Mouse (Mus musculus) brown adipose tissue, adult 24 weeks (tissue): ENCODE data around the gene Obsl1. TPM values are rescaled to one million over a fixed set of nuclear protein-coding genes. Genes with fewer than 3 reads are reported as not detected.

Source experiments
- H3K27ac ChIP-seq: fragments of 200-500 bp; replicated peaks from 2 replicates; pipeline ENCODE4 v1.5.1; 2012; ENCODE audit warnings: low read depth, mild to moderate bottlenecking, low read length
- H3K4me1 ChIP-seq: fragments of 200-500 bp; 2 replicates; pipeline ENCODE4 v1.6.1; 2012; ENCODE audit warnings: low read length, mixed read lengths; ENCODE audit not compliant: control insufficient read depth, insufficient read depth, insufficient read length
- H3K4me3 ChIP-seq: fragments of 200-500 bp; 2 replicates; pipeline ENCODE4 v1.5.1; 2012; ENCODE audit warnings: low read depth, mild to moderate bottlenecking, low read length, moderate library complexity; ENCODE audit not compliant: insufficient read depth
- polyA plus RNA-seq: library from polyadenylated mRNA; stranded (reverse); fragments of >200 nt; gene quantifications from 2 replicates; pipeline ENCODE4 v1.2.4, GENCODE M21; 2012; ENCODE audit not compliant: missing spikeins, insufficient read depth, insufficient read length

Gene Obsl1
- polyA plus RNA-seq, 1 experiment: 0.87 TPM

DNA sequence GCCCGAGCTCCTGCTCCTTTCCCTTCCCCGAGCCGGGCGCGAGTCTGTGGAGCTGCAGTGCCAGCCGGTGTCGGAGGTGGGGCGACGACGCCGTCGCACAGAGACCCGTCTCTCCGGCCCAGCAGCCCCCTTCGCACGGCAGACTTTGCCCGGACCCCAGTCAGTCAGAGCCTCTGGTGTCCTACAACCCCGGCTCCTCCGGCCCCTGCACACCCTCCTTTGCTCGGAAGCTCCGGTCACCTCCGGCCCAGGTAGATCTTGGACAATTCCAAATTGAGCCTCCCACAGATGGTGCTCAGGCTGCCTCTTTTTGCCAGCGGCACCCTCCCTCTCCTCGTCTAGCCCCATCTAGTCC, 26.6 kb downstream of the Obsl1 start:
- Histone ChIP-seq H3K27ac (no peak overlapping the region), H3K4me3 (peak overlapping the region; percentile 67), H3K4me1 (no peaks in the 10 kb centered on the region; the same call in 1 of the 2 replicates)

DNA sequence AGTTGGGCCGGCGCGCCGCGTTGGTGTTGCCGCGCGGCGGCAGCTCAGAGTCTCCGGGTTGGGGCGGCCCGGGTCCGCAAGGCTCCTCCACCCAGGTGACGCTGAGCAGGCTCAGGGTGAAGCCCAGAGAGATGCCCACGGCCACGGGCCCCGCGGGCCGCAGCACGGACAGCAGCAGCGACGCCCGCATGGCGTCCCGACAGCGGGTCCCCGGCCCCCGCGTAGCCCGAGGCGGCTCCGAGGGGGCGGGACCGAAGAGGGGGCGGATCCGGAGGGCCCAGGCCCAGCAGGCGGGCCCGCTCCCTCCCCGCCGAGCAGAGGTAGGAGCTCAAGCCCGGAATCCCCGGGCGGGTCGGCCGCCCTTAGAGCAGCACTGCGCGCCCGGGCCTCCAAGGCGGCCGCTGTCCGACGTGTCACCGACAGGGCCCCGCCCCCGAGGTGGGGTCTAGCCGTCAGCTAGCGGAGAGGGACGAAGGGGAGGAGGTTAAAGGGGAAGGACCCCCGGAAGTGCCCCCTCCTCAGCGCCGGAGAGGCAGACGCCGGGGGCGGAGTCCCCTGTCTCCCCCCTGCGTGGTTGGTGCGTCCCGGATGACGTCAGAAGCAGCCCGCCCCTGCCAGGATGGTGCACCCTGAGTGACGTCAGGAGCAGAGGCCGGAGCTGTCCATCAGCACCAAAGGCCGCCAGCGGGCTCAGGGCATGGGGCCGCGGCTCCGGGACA, 27.2 kb downstream of the Obsl1 start, which contains the start of the genes Chpf and Tmem198:
Gene Chpf, minus strand, starts transcription at position 392 of the 719 bp plus-strand sequence.
Gene Tmem198, plus strand, starts transcription at position 617 of the 719 bp plus-strand sequence.
- Histone ChIP-seq H3K4me1 (no peaks in the 10 kb centered on the region; the same call in 1 of the 2 replicates), H3K27ac (no peak within 1 kb of the TSS), H3K4me3 (peak within 1 kb of the TSS; percentile 67)

DNA sequence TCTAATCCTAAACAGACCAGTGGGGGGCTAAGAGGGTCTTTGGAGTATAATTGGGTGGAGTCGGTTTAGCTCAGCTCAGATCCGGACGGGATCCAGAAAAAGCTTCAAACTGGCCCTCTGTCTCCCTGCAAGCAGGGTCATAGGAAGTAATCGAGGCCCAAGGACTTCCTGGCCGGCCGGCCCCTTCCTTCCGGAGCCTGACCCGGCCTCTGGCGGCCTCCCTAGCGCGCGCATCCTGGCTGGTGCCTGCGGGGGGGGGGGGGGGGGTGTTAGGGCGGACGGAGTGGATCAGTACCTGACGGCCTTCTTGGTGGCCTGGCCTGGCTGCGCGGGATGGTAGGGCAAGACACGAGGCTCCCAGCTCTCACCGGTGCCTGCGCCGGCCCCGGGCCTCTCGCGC, 27.8 kb downstream of the Obsl1 start:
- Histone ChIP-seq H3K27ac (no peak overlapping the region), H3K4me3 (peak overlapping the region; percentile 67), H3K4me1 (no peaks in the 10 kb centered on the region; the same call in 1 of the 2 replicates)

DNA sequence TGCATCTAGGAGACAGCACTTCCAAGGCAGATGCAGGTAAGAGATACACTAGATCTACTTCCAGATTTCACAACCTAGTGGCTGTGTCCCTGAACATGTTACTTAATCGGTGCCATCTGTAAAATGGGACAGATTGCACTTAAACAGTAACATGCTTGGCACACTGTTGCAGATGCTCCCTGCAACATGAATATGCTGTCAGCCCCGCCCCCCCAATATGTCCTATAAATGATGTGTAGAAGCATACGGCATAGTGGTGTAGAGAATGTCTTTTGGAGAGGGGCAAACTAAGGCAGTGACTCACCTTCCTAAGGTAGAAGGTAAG, 28.3 kb downstream of the Obsl1 start:
- Histone ChIP-seq H3K27ac (no peak overlapping the region), H3K4me1 (no peaks in the 10 kb centered on the region; the same call in 1 of the 2 replicates), H3K4me3 (no peak overlapping the region)

- no peak overlapping the region for H3K27ac ChIP-seq
- H3K4me1 ChIP-seq: no peaks in the 10 kb centered on the region; the same call in 1 of the 2 replicates
- no peak overlapping the region for H3K4me3 ChIP-seq
Measured at GRCm38 (mm10) chr1:75477264-75477965, 28.8 kb downstream of the Obsl1 start.

DNA sequence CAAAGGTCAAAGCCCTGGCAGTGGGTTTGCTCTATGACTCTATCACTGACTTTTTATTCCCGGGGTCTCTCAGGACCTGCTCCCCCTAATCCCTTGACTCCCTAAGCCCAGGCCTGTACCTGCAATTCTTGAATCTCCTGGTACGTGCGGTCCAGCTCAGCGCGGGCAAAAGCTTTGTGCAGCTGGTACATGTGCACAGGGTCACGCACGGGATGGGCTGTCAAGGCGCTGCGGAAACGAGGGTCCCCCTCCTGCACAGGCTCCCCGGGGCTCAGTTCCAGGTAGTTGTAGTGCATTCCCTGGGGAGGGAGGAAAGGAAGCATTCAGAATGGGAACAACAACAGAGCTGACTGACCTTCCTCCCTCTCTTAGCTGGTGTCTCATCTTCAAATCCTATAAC, 29.8 kb downstream of the Obsl1 start:
- no peak overlapping the region for H3K4me3 ChIP-seq
- H3K27ac ChIP-seq: no peak overlapping the region
- no peaks in the 10 kb centered on the region; the same call in 1 of the 2 replicates for H3K4me1 ChIP-seq

DNA sequence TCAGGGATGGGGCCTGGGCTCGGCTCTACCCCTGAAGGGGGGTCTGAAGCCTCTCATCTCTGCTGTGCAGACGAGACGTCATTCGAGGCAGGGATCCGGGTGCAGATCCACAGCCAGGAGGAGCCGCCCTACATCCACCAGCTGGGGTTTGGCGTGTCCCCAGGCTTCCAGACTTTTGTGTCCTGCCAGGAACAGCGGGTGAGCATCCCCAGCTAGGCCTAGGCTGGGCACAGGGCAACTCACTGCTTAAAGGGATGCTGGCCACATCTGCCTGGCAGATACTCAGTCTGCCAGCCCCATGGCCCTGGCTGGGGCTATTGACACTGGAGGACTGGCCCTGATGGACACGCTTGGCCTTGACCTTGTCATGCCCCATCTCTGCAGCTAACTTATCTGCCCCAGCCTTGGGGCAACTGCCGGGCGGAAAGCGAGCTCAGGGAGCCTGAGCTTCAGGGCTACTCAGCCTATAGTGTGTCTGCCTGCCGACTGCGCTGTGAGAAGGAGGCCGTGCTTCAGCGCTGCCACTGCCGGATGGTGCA, 36.9 kb downstream of the Obsl1 start:
- Histone ChIP-seq H3K4me1 (no peaks in the 10 kb centered on the region), H3K4me3 (no peak overlapping the region), H3K27ac (no peak overlapping the region)

DNA sequence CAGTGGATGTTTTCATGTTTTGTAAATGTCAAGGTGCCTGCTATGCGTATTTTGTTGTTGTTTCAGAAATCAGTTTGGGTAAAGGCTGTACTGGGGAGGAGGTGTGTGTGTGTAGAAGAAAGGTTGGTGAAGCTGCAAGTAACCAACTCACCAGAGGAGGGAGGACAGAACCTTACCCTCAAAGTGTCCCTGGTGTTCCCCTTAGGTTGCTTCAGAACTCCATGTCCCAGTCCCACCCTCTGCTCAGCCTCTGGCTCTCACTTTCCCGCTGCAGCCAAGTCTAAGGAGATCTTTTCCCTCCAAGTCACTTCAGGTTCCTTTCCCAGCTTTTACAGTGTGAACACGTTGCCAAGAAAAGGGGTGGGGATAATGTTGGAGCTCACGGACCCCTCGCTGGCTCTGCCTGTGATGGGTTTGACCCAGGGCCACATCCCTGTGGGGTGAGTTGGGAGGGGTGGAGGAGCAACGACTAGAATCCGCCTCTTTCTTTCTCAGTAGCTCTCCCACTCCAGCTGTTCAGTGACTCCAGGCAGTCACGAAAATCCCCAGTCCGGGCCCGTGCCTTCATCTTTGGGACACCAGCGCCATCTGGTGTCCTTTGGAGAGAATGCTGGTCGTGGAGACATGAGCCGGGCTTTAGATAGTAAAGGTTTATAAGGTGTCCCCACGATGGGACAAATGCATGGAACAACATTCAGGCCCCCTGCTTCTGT, 38.9 kb downstream of the Obsl1 start:
- H3K4me3 ChIP-seq: no peak overlapping the region
- no peaks in the 10 kb centered on the region for H3K4me1 ChIP-seq
- H3K27ac ChIP-seq: no peak overlapping the region

GRCm38 (mm10) chr1:75463652-75464204, 42.5 kb downstream of the Obsl1 start:
- H3K4me1 ChIP-seq: no peaks in the 10 kb centered on the region
- no peak overlapping the region for H3K4me3 ChIP-seq
- H3K27ac ChIP-seq: no peak overlapping the region

GRCm38 (mm10) chr1:75462636-75463035, 43.6 kb downstream of the Obsl1 start:
- Histone ChIP-seq H3K4me3 (no peak overlapping the region), H3K27ac (no peak overlapping the region), H3K4me1 (no peaks in the 10 kb centered on the region)

DNA sequence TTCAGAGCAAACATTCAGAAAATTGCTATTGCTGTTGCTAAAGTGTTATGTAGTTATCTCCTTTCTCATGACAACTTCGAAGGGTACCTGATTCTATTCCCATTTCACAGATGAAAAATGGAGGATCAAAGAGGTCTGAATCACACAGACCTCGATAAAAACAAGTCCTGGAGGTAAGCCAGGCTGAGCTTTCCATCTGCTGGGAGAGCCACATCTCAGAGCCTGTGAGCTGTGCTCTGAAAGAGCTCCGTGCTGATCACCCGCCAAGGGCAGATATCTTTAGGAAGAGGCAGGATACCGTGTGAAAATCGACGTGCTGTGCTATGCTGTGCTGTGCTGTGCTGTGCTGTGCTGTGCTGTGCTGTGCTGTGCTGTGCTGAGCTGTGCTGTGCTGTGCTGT, 46.0 kb downstream of the Obsl1 start:
- Histone ChIP-seq H3K4me3 (no peak overlapping the region), H3K27ac (no peak overlapping the region), H3K4me1 (no peaks in the 10 kb centered on the region)

- Histone ChIP-seq H3K27ac (no peak overlapping the region), H3K4me1 (no peaks in the 10 kb centered on the region), H3K4me3 (peak overlapping the region; percentile 34)
Measured at GRCm38 (mm10) chr1:75458789-75459684, 47.2 kb downstream of the Obsl1 start.

- no peak overlapping the region for H3K27ac ChIP-seq
- no peaks in the 10 kb centered on the region for H3K4me1 ChIP-seq
- peak overlapping the region; percentile 34 for H3K4me3 ChIP-seq
Measured at GRCm38 (mm10) chr1:75458025-75458788, 48.0 kb downstream of the Obsl1 start.

- H3K4me1 ChIP-seq: no peaks in the 10 kb centered on the region
- no peak overlapping the region for H3K4me3 ChIP-seq
- no peak overlapping the region for H3K27ac ChIP-seq
Measured at GRCm38 (mm10) chr1:75457710-75458024, 48.6 kb downstream of the Obsl1 start.
